Mouse (Mus musculus) granulocyte monocyte progenitor cell, adult 5-6 weeks (primary cell): Measurements from ENCODE around the gene B3gnt3. TPM values are rescaled to one million over a fixed set of nuclear protein-coding genes. Genes with fewer than 3 reads are reported as not detected.

Experiments used
- ATAC-seq: replicated peaks from 2 replicates; pipeline ENCODE4 v1.8.0; 2016; ENCODE audit warnings: mild to moderate bottlenecking, moderate TSS enrichment, inconsistent platforms; ENCODE audit not compliant: poor library complexity, severe bottlenecking
- total RNA-seq, 2 experiments: library from RNA; stranded (forward) in 1 of 2; stranded (reverse) in 1 of 2; fragments of 200-712, 200-1000 nt in 1 of 2; fragments of >200 nt in 1 of 2; fragmentation: Nextera tagmentation in 1 of 2; gene quantifications; 2 replicates each; pipeline ENCODE4 v1.2.3; 2014 to 2017

The B3gnt3 gene
- total RNA-seq, 2 experiments from 2014 or later, result not detected

DNA sequence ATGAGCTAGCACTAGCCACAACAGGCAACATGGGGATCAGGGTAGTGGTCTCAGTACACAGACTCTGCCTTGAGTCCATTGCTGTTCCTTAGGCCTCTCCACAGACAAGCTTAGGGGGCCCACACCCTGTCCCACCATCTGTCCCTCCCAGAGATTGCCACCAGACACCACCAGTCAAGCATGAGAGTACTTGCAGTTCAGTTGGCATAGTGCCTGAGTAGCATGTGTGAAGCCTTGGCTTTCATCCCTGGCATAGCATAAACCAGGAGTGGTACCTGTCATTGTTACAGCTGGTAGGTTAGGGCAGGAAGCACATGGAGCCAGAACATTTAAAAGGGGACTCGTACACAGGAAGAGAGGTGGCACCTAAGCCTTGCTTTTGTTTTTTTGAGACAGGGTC lies 41.8 kb downstream of the B3gnt3 start:
- no peak for ATAC-seq

DNA sequence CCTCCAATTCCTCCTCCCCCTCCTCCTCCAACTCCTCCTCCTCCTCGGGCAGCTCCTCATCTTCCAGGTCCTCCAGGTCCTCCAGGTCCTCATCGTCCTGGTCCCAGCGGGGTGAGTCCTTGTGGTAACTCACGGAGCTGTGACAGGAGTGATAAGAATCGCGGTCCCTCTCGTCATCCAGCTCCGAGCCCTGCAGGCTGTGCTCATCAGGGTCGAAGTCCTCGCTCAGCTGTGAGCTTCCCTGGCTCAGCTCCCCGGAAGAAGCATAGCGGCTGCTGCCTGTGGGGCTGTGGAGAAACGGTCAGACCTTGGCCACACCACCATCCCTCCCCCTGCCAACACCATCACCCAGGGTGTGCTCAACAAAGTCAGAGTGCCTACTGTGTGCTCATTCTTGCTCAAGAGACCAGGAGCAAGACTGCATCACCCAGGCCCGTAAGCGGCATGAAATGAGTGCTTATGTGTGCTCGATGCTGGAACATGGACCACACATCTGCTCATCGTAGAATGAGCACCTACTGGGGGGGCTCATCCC lies 43.0 kb downstream of the B3gnt3 start:
- ATAC-seq, result no peak

GRCm38 (mm10) chr8:71657816-71658215 lies 43.8 kb downstream of the B3gnt3 start:
- ATAC-seq, result no peak

- ATAC-seq, result peak; percentile 83
These were observed 47.0 kb downstream of the B3gnt3 start for GRCm38 (mm10) chr8:71654600-71654999.

GRCm38 (mm10) chr8:71645510-71645909 lies 56.1 kb downstream of the B3gnt3 start:
- no peak for ATAC-seq

Other genes with a start within 250 kb of the B3gnt3 start
- gene Abhd8, start 238.1 kb downstream of the B3gnt3 start, total RNA-seq (2014; fragmentation: Nextera tagmentation), result 1.6 and 7.4 TPM in 2 replicates
- 4.7 and 5.4 TPM in 2 replicates for gene Abhd8, start 238.1 kb downstream of the B3gnt3 start, total RNA-seq (2017)
- 56.5 and 77.6 TPM in 2 replicates for gene Mrpl34, start 236.8 kb downstream of the B3gnt3 start, total RNA-seq (2014; fragmentation: Nextera tagmentation)
- 62.2 and 79.8 TPM in 2 replicates for gene Mrpl34, start 236.8 kb downstream of the B3gnt3 start, total RNA-seq (2017)
- gene Dda1, start 232.6 kb downstream of the B3gnt3 start, total RNA-seq (2014; fragmentation: Nextera tagmentation), result 24.0 and 34.2 TPM in 2 replicates
- gene Dda1, start 232.6 kb downstream of the B3gnt3 start, total RNA-seq (2017), result 16.9 and 20.3 TPM in 2 replicates
- 0.43 and 2.5 TPM in 2 replicates for gene Ano8, start 215.8 kb downstream of the B3gnt3 start, total RNA-seq (2014; fragmentation: Nextera tagmentation)
- 1.9 and 4.5 TPM in 2 replicates for gene Ano8, start 215.8 kb downstream of the B3gnt3 start, total RNA-seq (2017)
- 3.5 and 12.4 TPM in 2 replicates for gene Gtpbp3, start 213.7 kb downstream of the B3gnt3 start, total RNA-seq (2014; fragmentation: Nextera tagmentation)
- gene Gtpbp3, start 213.7 kb downstream of the B3gnt3 start, total RNA-seq (2017), result 13.5 and 21.5 TPM in 2 replicates
- not detected in 2 replicates for gene Plvap, start 190.0 kb downstream of the B3gnt3 start, total RNA-seq (2014; fragmentation: Nextera tagmentation)
- 0.10 and 0.43 TPM in 2 replicates for gene Plvap, start 190.0 kb downstream of the B3gnt3 start, total RNA-seq (2017)
- not detected in 2 replicates for gene Ccdc194, start 176.1 kb downstream of the B3gnt3 start, total RNA-seq (2014; fragmentation: Nextera tagmentation)
- not detected in 2 replicates for gene Ccdc194, start 176.1 kb downstream of the B3gnt3 start, total RNA-seq (2017)
- gene Bst2, start 164.3 kb downstream of the B3gnt3 start, total RNA-seq (2014; fragmentation: Nextera tagmentation), result 47.0 and 55.7 TPM in 2 replicates
- 49.1 and 58.3 TPM in 2 replicates for gene Bst2, start 164.3 kb downstream of the B3gnt3 start, total RNA-seq (2017)
- gene Mvb12a, start 158.9 kb downstream of the B3gnt3 start, total RNA-seq (2014; fragmentation: Nextera tagmentation), result 50.2 and 64.1 TPM in 2 replicates
- 55.0 and 56.6 TPM in 2 replicates for gene Mvb12a, start 158.9 kb downstream of the B3gnt3 start, total RNA-seq (2017)
- not detected in 2 replicates for gene Tmem221, start 142.9 kb downstream of the B3gnt3 start, total RNA-seq (2014; fragmentation: Nextera tagmentation)
- not detected in 2 replicates for gene Tmem221, start 142.9 kb downstream of the B3gnt3 start, total RNA-seq (2017)
- not detected in 2 replicates for gene Nxnl1, start 135.2 kb downstream of the B3gnt3 start, total RNA-seq (2014; fragmentation: Nextera tagmentation)
- gene Nxnl1, start 135.2 kb downstream of the B3gnt3 start, total RNA-seq (2017), result 0.36 TPM in 1 of 2 replicates, not detected in the other
- 7.8 and 10.2 TPM in 2 replicates for gene Slc27a1, start 132.9 kb downstream of the B3gnt3 start, total RNA-seq (2014; fragmentation: Nextera tagmentation)
- gene Slc27a1, start 132.9 kb downstream of the B3gnt3 start, total RNA-seq (2017), result 3.3 and 6.2 TPM in 2 replicates
- gene Pgls, start 109.6 kb downstream of the B3gnt3 start, total RNA-seq (2014; fragmentation: Nextera tagmentation), result 143 and 180 TPM in 2 replicates
- gene Pgls, start 109.6 kb downstream of the B3gnt3 start, total RNA-seq (2017), result 155 and 185 TPM in 2 replicates
- gene Fam129c, start 104.1 kb downstream of the B3gnt3 start, total RNA-seq (2014; fragmentation: Nextera tagmentation), result 11.6 and 11.7 TPM in 2 replicates
- 0.69 and 6.1 TPM in 2 replicates for gene Fam129c, start 104.1 kb downstream of the B3gnt3 start, total RNA-seq (2017)
- gene Colgalt1, start 90.8 kb downstream of the B3gnt3 start, total RNA-seq (2014; fragmentation: Nextera tagmentation), result 93.8 and 107 TPM in 2 replicates
- 77.1 and 84.4 TPM in 2 replicates for gene Colgalt1, start 90.8 kb downstream of the B3gnt3 start, total RNA-seq (2017)
- 0.60 TPM in 1 of 2 replicates, not detected in the other for gene Unc13a, start 30.0 kb downstream of the B3gnt3 start, total RNA-seq (2014; fragmentation: Nextera tagmentation)
- gene Unc13a, start 30.0 kb downstream of the B3gnt3 start, total RNA-seq (2017), result 0.04 and 1.8 TPM in 2 replicates
- gene Jak3, start 25.5 kb downstream of the B3gnt3 start, total RNA-seq (2014; fragmentation: Nextera tagmentation), result 10.9 and 17.5 TPM in 2 replicates
- gene Jak3, start 25.5 kb downstream of the B3gnt3 start, total RNA-seq (2017), result 7.2 and 8.1 TPM in 2 replicates
- gene Insl3, start 12.6 kb downstream of the B3gnt3 start, total RNA-seq (2014; fragmentation: Nextera tagmentation), result 14.1 and 16.3 TPM in 2 replicates
- 1.2 and 4.4 TPM in 2 replicates for gene Insl3, start 12.6 kb downstream of the B3gnt3 start, total RNA-seq (2017)
- 62.4 and 98.0 TPM in 2 replicates for gene Fcho1, start 23.9 kb upstream of the B3gnt3 start, total RNA-seq (2014; fragmentation: Nextera tagmentation)
- 39.8 and 76.7 TPM in 2 replicates for gene Fcho1, start 23.9 kb upstream of the B3gnt3 start, total RNA-seq (2017)
- 6.2 and 11.9 TPM in 2 replicates for gene Zfp709, start 180.2 kb upstream of the B3gnt3 start, total RNA-seq (2014; fragmentation: Nextera tagmentation)
- gene Zfp709, start 180.2 kb upstream of the B3gnt3 start, total RNA-seq (2017), result 8.3 and 9.8 TPM in 2 replicates
- gene Zfp882, start 206.8 kb upstream of the B3gnt3 start, total RNA-seq (2014; fragmentation: Nextera tagmentation), result 2.5 and 4.3 TPM in 2 replicates
- gene Zfp882, start 206.8 kb upstream of the B3gnt3 start, total RNA-seq (2017), result 6.1 and 6.6 TPM in 2 replicates
- gene Zfp617, start 206.8 kb upstream of the B3gnt3 start, total RNA-seq (2014; fragmentation: Nextera tagmentation), result 10.4 and 15.0 TPM in 2 replicates
- 11.2 and 12.1 TPM in 2 replicates for gene Zfp617, start 206.8 kb upstream of the B3gnt3 start, total RNA-seq (2017)
- 34.4 and 35.7 TPM in 2 replicates for gene Zfp961, start 249.2 kb upstream of the B3gnt3 start, total RNA-seq (2014; fragmentation: Nextera tagmentation)
- 23.0 and 31.3 TPM in 2 replicates for gene Zfp961, start 249.2 kb upstream of the B3gnt3 start, total RNA-seq (2017)